Mouse (Mus musculus) cortical plate, adult 2 months (tissue): ENCODE measurements around the gene Gba.

ENCODE experiments used
- CTCF ChIP-seq: fragments of 200-500 bp; IDR thresholded peaks from 2 replicates; pipeline ENCODE4 v1.5.1; 2011; ENCODE audit warnings: mild to moderate bottlenecking, control low read depth, low read length; ENCODE audit not compliant: insufficient read depth; ENCODE audit errors: extremely low read depth
- POLR2A ChIP-seq: fragments of 200-500 bp; IDR thresholded peaks from 2 replicates; pipeline ENCODE4 v1.6.1; 2011; ENCODE audit warnings: mild to moderate bottlenecking, low read length, control low read depth; ENCODE audit not compliant: insufficient read depth; ENCODE audit errors: extremely low read depth

DNA sequence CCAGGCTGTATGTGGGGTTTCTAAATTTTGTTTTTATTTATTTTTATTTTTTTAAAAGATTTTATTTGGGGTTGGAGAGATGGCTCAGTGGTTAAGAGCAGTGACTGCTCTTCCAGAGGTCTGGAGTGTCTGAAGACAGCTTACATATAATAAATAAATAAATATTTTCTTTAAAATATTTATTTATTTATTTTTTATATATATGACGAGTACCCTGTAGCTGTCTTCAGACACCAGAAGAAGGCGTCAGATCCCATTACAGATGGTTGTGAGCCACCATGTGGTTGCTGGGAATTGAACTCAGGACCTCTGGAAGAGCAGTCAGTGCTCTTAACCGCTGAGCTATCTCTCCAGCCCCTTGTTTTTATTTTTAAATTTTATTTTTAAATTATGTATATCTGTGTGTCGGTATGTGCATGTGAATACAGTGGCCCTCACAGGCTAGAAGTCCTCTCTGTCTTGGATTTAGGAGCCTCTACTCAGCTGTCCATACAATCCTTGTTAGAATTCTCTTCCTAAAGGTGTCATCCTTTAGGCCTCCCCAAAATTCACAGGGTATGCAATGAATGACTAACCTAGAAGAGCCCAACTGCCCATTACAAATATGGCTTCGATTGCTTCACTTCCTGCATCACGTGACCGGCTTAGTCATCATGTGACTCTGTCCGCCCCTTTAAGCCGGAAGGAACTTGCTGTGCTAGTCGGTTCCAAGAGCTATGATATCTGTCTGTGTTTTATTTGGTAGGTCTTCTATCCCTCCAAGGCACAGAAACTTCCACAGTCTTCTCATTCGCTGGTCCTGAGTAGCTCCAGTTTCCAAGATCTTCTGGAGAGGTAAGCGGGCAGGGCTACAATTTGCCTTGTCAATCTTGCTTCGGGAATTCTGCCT lies at the start of gene Gba:
- peak; percentile 64 for TF ChIP-seq POLR2A
- no peak for TF ChIP-seq CTCF
